Mouse (Mus musculus): ENCODE measurements around the gene Foxd1.

DNA sequence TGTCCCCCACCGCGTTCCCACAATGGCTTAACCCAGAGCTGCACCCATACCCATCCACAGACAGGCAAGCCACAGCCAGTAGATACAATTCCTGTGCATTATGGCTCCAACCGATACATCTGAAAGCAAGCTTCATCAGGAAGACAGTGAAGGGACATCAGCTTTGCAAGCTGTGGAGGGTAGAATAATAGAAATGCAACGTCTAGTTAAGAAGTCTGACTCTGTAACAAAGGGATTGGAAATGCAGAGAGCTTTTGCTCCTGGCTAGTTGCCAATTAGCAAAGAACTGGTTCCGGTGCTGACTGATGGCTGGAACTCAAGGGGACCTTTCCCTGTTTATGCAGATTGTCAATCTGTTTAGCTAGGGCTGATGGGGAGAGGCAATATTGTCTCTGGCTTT, 47.6 kb upstream of the Foxd1 start:
- TF ChIP-seq CTCF (conservative IDR thresholded peaks at IDR 0.05; ENCODE audit: low read length) (no peak), POU5F1 (IDR thresholded peaks at IDR 0.05; ENCODE audit: borderline replicate concordance, low read length) (no peak)

All from E14TG2a.4 (cell line).